Mouse (Mus musculus): ENCODE data around the gene Lats2.

DNA sequence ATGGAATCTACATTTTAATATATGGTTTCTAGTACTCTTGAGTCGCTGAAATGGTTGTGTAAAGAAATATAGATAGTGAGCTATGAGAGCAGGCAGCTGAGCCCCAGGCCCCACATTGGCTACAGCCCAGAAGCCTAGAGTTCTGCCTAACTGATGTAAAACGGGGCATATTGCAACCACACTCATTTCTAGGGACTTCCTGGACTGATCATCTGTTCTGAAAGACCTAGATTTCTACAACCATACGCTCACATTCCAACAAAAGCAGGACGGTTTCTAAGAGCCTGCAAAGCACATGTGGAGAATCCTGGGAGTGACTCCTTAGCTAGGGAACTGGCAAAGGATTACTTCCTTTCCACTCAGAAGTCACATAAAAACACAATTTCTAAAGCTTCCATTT lies 22.0 kb downstream of the Lats2 start:
- TF ChIP-seq CTCF (IDR thresholded peaks at IDR 0.05; ENCODE audit: low read depth) (no peak), EP300 (IDR thresholded peaks at IDR 0.05; ENCODE audit: low read depth) (no peak)
